Mouse (Mus musculus) adrenal gland, postnatal 0 days (tissue): ENCODE data around the gene Rbm28. TPM values are rescaled to one million over a fixed set of nuclear protein-coding genes. Genes with fewer than 3 reads are reported as not detected.

ENCODE experiments used
- microRNA-seq: library from miRNA; unstranded; fragments of <30 nt; microRNA quantifications from one replicate; pipeline ENCODE4, GENCODE M21; 2016; ENCODE audit warnings: borderline replicate concordance; ENCODE audit not compliant: insufficient number of aligned reads
- polyA plus RNA-seq: library from polyadenylated mRNA; unstranded; fragments of >200 nt; fragmentation: Nextera tagmentation; extraction: Ambion mirVana; gene quantifications from 2 replicates; pipeline ENCODE4 v1.2.1, GENCODE M21; 2015

Rbm28 gene
- 14.1 and 17.4 TPM in 2 replicates for polyA plus RNA-seq

DNA sequence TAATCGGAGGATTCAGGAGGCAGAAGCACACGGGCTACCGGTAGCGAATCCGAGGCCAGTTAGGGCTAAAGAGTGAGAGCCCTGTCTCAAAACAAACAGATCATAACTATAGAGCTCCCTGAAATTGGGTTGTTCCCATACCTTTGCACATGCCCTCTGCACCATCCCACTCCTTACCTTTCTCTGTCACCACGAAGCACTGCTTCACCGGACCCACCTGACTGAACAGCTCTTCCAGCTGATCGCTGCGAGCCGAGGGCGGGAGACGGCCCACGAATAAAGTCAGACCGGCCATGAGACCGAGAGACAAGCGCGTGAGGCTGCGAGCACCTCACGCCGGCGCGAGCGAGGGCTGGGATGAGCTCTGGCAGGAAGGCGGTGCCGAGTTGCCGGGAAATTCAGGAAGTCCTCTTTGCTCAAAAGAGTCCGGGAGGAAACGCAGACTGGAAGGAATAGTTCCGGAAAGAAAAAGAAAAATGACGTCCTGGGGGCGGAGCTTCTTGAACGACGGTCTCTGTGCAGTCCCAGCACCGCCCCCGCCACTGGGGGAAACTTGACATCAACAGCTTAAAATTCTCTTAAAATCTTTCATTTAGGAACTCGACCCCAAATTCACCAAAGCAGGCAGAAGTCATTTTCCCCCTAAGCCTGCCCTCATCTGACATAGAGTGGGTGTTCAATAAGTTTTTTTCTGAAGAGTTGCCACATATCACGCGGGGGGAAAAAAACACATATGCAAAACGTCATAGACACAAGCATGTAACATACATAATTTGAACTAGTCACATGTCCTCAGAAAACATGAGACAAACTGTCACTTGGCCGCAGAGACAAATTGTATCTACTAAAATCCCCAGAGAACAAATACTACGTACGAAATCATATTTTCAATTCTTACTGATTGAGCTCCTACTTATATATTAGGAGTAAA, at the start of gene Rbm28:
TSS of gene Rbm28 (minus strand) at position 693 of the 931 bp plus-strand sequence.

DNA sequence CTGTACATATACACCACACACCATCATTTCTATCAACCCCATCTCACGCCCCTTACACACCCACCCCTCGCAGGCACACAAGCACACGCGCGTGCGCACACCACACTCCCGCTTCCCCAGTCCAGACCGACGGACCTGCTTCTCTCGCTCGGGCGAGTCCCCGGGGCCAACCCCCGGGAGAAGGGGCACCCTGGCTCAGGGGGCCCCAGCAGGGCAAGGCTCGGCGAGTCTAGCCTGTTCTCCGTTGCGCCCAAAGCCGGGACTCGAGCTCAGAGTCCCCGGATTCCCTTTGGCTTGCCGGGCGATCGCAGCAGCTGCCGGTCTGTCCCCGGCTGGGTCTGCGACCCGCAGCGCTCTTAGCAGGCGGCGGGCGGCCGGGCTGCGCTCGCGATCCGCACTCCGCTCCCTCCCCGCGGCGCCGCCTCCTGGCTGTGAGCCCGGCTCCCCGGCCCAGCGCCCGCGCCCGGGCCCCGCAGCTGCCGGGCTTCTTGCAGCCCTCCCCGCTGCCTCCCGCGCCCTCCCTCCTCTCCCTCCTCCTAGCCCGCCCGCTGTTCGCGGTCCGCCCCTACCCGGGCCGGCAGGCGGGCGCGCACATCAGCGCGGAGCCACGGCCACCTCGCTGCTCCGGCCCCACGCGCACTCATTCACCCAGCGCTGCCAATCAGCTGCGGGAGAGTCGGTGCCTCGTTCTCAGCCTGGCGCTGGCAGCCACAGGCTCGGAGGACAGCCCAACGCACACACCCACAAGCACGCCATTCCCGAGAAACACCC, 14.3 kb upstream of the Rbm28 start, which contains the start of gene Prrt4:
TSS of gene Prrt4 (minus strand) at position 697 of the 771 bp plus-strand sequence.

Small RNAs within 50 kb of the gene (microRNA-seq; reads per million reads assigned to microRNA genes)
- gene Gm24303 = not detected

Other genes with a start within 250 kb of the Rbm28 start
- not detected in 2 replicates for gene Lep, start 104.8 kb downstream of the Rbm28 start, polyA plus RNA-seq
- 3.7 and 5.0 TPM in 2 replicates for gene Prrt4, start 14.6 kb upstream of the Rbm28 start, polyA plus RNA-seq
- gene Impdh1, start 51.4 kb upstream of the Rbm28 start, polyA plus RNA-seq = 23.4 and 44.1 TPM in 2 replicates
- 35.7 and 39.2 TPM in 2 replicates for gene Hilpda, start 107.5 kb upstream of the Rbm28 start, polyA plus RNA-seq
- 0.22 TPM in 1 of 2 replicates, not detected in the other for gene Fam71f2, start 114.6 kb upstream of the Rbm28 start, polyA plus RNA-seq
- gene Fam71f1, start 154.1 kb upstream of the Rbm28 start, polyA plus RNA-seq = 0.11 TPM in 1 of 2 replicates, not detected in the other
- 204 and 210 TPM in 2 replicates for gene Calu, start 183.1 kb upstream of the Rbm28 start, polyA plus RNA-seq
- gene Opn1sw, start 223.5 kb upstream of the Rbm28 start, polyA plus RNA-seq = 0.28 and 1.2 TPM in 2 replicates
- gene Ccdc136, start 231.3 kb upstream of the Rbm28 start, polyA plus RNA-seq = 8.8 and 13.6 TPM in 2 replicates